Mouse (Mus musculus): ENCODE measurements around the gene Gm15091. TPM values are rescaled to one million over a fixed set of nuclear protein-coding genes. Genes with fewer than 3 reads are reported as not detected.
"Not testable (repeated sequence)": the region's sequence is repeated elsewhere in the genome, so short reads cannot be mapped to it uniquely, and the experiment has no call there.

Gm15091 gene
- total RNA-seq (2014; rRNA removed) = not detected in 2 replicates
- polyA plus RNA-seq (2012; rRNA removed) = not detected in 2 replicates

DNA sequence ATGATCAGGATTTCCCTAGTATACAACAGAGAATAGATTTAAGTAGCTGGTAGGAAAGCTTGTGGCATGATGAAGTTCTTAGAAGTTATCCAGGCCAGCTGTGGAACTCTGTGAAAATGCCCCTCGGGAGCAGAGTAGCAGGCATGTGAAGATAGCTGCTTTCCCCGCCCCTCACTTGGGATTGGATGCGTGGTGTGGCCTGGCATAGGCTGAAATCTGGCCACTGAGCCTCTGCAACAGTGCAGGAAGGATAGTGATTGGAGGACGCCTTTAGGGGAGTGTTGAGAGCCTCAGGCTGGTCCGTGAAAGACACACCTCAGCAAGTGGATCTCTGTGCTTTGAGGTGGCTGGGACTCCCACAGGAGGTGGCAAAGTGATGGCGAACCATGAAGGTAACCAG lies at the start of gene Gm15091:
Gene Gm15091, plus strand, starts transcription at position 301 of the 400 bp plus-strand sequence.
- 69% methylated on average over 5 of the region's 6 CpGs for WGBS
- not testable (repeated sequence) for H3K4me3 ChIP-seq (ENCODE audit: insufficient read depth, low read depth, low read length); H3K79me2 ChIP-seq (ENCODE audit: control insufficient read depth, insufficient read depth, low read length); H3K27ac ChIP-seq (replicated peaks; ENCODE audit: insufficient read depth, low read depth, low read length); H3K9ac ChIP-seq (ENCODE audit: low read depth, low read length); H3K4me1 ChIP-seq (ENCODE audit: control insufficient read depth, insufficient read depth, low read length); DNase-seq (ENCODE audit: extremely low read depth, low read depth, low spot score); H3K36me3 ChIP-seq (ENCODE audit: control insufficient read depth, insufficient read depth, low read length); H3K27me3 ChIP-seq (ENCODE audit: control insufficient read depth, insufficient read depth, low read length)

Other genes with a start within 250 kb of the Gm15091 start
- gene Gm15097, start 157.2 kb upstream of the Gm15091 start, total RNA-seq (2014; rRNA removed) = not detected in 2 replicates
- not detected in 2 replicates for gene Gm15097, start 157.2 kb upstream of the Gm15091 start, polyA plus RNA-seq (2012; rRNA removed)